Mouse (Mus musculus) heart, postnatal 25 days (tissue): ENCODE results near the gene Lrrc32. TPM values are rescaled to one million over a fixed set of nuclear protein-coding genes. Genes with fewer than 3 reads are reported as not detected.

Experiments
- DNase-seq: peaks from one replicate; pipeline ENCODE4 v3.0.0; 2022; ENCODE audit warnings: low spot score
- intact Hi-C: fragments of 180-260 bp; cut with DNase I; formaldehyde crosslinking; loops from one replicate; pipeline ENCODE4 v1.15.1; 2025
- total RNA-seq, 2 experiments: library from RNA; stranded (reverse); gene quantifications; 2 replicates each; pipeline ENCODE4 v1.2.3; 2021

Lrrc32 gene
- total RNA-seq, 2 experiments from 2014 or later = 10.7 to 11.4 TPM

GRCm38 (mm10) chr7:98537967-98538573 is 49.0 kb downstream of the Lrrc32 start:
- intact Hi-C loops = no loop called here
- no peak for DNase-seq

- intact Hi-C loops = no loop called here
- DNase-seq = no peak
These were observed 51.8 kb downstream of the Lrrc32 start for GRCm38 (mm10) chr7:98540879-98541278.

DNA sequence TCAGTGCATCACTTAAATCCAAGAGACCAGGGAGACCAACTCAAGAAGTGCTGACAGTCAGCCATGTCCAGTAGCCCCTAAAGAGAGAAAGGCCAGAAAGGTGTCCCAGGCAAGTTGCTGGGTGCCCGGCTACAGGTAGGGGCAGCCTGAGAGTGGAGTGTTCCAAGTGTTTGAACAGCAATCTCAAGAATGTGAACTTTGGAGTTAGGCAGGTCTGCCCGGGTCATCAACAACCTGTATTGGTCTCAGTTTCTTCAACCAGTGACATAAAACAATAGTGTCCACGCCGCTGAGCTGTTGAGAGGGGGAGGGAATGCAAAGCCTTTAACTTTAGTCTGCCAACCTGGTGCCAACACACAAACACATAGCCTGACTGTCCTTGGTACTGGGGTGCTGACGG is 52.5 kb downstream of the Lrrc32 start:
- intact Hi-C loops = no loop called here
- no peak for DNase-seq

GRCm38 (mm10) chr7:98542267-98542666 is 53.2 kb downstream of the Lrrc32 start:
- intact Hi-C loops = loop anchor here (2.0 kb wide), 1 partner anchor 51 kb away; no protein-coding TSS in a partner anchor

GRCm38 (mm10) chr7:98542731-98543142 is 53.7 kb downstream of the Lrrc32 start:
- intact Hi-C loops = loop anchor here (2.0 kb wide), 1 partner anchor 52 kb away; no protein-coding TSS in a partner anchor
- peak; percentile 63 for DNase-seq

More at GRCm38 (mm10) chr7:98542267-98542666, 53.2 kb downstream of the Lrrc32 start:
- DNase-seq = no peak

GRCm38 (mm10) chr7:98543853-98544370 is 54.8 kb downstream of the Lrrc32 start:
- intact Hi-C loops = loop anchor here (2.0 kb wide), 1 partner anchor 53 kb away; no protein-coding TSS in a partner anchor
- no peak for DNase-seq

DNA sequence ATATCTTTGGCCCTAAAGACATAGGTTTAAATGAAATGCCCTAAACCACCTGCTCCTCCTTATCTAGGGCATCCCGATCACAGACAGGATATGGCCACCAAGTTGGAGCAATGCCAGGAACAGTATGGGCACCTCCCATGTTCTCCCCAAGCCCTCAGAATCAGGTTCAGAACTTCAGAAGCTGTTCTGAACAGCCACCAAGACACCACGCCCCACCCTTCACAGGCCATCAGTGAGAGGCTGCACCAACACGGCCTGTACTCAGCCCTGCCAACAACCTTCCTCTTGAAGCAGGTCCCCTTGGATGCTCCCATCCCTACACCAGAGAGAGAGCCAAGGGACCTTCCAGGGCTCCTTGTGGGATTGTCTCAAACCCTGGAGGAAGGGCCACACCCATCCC is 55.5 kb downstream of the Lrrc32 start:
- intact Hi-C loops = no loop called here
- no peak for DNase-seq

- DNase-seq = no peak
- intact Hi-C loops = no loop called here
These were observed 59.8 kb downstream of the Lrrc32 start for GRCm38 (mm10) chr7:98548839-98549238.

- no peak for DNase-seq
- intact Hi-C loops = no loop called here
These were observed 61.5 kb downstream of the Lrrc32 start for GRCm38 (mm10) chr7:98550596-98550995.

GRCm38 (mm10) chr7:98551041-98551440 is 62.0 kb downstream of the Lrrc32 start:
- intact Hi-C loops = no loop called here
- no peak for DNase-seq

Other genes with a start within 250 kb of the Lrrc32 start
- 10 to 100 TPM; 12.2 to 12.3 TPM for gene Acer3, start 168.1 kb upstream of the Lrrc32 start, total RNA-seq
- 1 to 10 TPM; 2.1 to 2.7 TPM for gene Tsku, start 128.0 kb upstream of the Lrrc32 start, total RNA-seq
- under 1 TPM in 1 of 2 experiments, not detected in 1; 0.08 TPM for gene Gucy2d, start 48.9 kb upstream of the Lrrc32 start, total RNA-seq
- 10 to 100 TPM; 25.0 to 31.1 TPM for gene Emsy, start 167.5 kb downstream of the Lrrc32 start, total RNA-seq
- gene Thap12, start 213.8 kb downstream of the Lrrc32 start, total RNA-seq = 10 to 100 TPM; 70.0 to 76.2 TPM